Mouse (Mus musculus) activated CD4-positive, CD25-positive, alpha-beta regulatory T cell, adult 4 months (primary cell): ENCODE results near the gene Lrg1. TPM values are rescaled to one million over a fixed set of nuclear protein-coding genes. Genes with fewer than 3 reads are reported as not detected.

Experiments used
- ATAC-seq: one replicate; pipeline ENCODE4 v1.8.0; 2017
- polyA plus RNA-seq, 2 experiments: library from polyadenylated mRNA; unstranded; fragments of 100-300 nt; shearing (Covaris generic); gene quantifications; one replicate each; pipeline ENCODE4 v1.2.1; 2017

Lrg1 gene
- polyA plus RNA-seq, 2 experiments from 2014 or later: 0.34 TPM; not detected in 1

- no peak for ATAC-seq
These were observed 47.5 kb downstream of the Lrg1 start for GRCm38 (mm10) chr17:56074097-56074826.

- ATAC-seq: no peak
These were observed 49.6 kb downstream of the Lrg1 start for GRCm38 (mm10) chr17:56072243-56072642.

DNA sequence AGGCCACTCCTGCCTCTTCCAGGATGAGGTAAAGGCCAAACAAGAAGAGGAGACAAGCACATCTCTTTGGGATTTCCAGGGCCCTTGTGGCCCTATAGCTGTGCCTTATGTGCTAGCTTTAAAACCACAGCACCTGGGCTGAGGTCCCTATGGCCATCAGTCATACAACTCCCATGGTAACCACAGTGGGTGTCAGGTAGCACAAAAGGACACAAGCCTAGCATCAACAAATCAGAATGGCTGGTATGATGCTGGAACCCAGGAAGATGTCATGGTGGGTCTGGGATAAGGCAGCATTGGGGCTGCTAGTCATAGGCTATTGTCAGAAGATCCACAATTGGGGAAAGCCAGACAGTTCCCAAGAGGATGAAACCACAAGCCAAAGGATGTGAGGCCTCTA, 50.7 kb downstream of the Lrg1 start:
- no peak for ATAC-seq

Other genes starting within 250 kb of the Lrg1 start
- gene Zfp119a, start 243.1 kb downstream of the Lrg1 start, polyA plus RNA-seq: 10 to 100 TPM; 17.3 to 17.8 TPM
- gene Zfp959, start 229.9 kb downstream of the Lrg1 start, polyA plus RNA-seq: 10 to 100 TPM; 28.5 to 36.9 TPM
- gene Zfp119b, start 172.5 kb downstream of the Lrg1 start, polyA plus RNA-seq: 10 to 100 TPM; 17.2 to 17.4 TPM
- gene Ebi3, start 169.4 kb downstream of the Lrg1 start, polyA plus RNA-seq: 10 to 100 TPM; 52.7 to 95.2 TPM
- 10 to 100 TPM; 26.9 to 30.2 TPM for gene Yju2, start 162.9 kb downstream of the Lrg1 start, polyA plus RNA-seq
- gene Shd, start 151.5 kb downstream of the Lrg1 start, polyA plus RNA-seq: not detected
- gene Fsd1, start 135.5 kb downstream of the Lrg1 start, polyA plus RNA-seq: not detected
- under 1 TPM in 1 of 2 experiments, not detected in 1; 0.54 TPM for gene Stap2, start 116.4 kb downstream of the Lrg1 start, polyA plus RNA-seq
- 10 to 100 TPM; 22.9 to 23.8 TPM for gene Mpnd, start 116.3 kb downstream of the Lrg1 start, polyA plus RNA-seq
- 100 to 1,000 TPM in 1 of 2 experiments, 10 to 100 TPM in 1; 84.9 to 114 TPM for gene Sh3gl1, start 85.4 kb downstream of the Lrg1 start, polyA plus RNA-seq
- gene Chaf1a, start 81.6 kb downstream of the Lrg1 start, polyA plus RNA-seq: 1 to 10 TPM; 1.0 to 1.6 TPM
- gene Ubxn6, start 47.0 kb downstream of the Lrg1 start, polyA plus RNA-seq: 10 to 100 TPM; 33.8 to 42.1 TPM
- gene Hdgfl2, start 42.4 kb downstream of the Lrg1 start, polyA plus RNA-seq: 10 to 100 TPM; 35.7 to 44.6 TPM
- under 1 TPM in 1 of 2 experiments, not detected in 1; 0.15 TPM for gene Plin4, start 12.2 kb downstream of the Lrg1 start, polyA plus RNA-seq
- gene Plin5, start 4.4 kb downstream of the Lrg1 start, polyA plus RNA-seq: not detected
- gene Sema6b, start 18.3 kb upstream of the Lrg1 start, polyA plus RNA-seq: not detected
- gene Tnfaip8l1, start 40.5 kb upstream of the Lrg1 start, polyA plus RNA-seq: 10 to 100 TPM; 34.9 to 38.7 TPM
- 10 to 100 TPM; 57.3 to 59.9 TPM for gene Mydgf, start 61.9 kb upstream of the Lrg1 start, polyA plus RNA-seq
- 10 to 100 TPM; 11.5 to 16.9 TPM for gene Dpp9, start 96.9 kb upstream of the Lrg1 start, polyA plus RNA-seq
- 1 to 10 TPM; 4.5 to 5.8 TPM for gene Fem1a, start 134.8 kb upstream of the Lrg1 start, polyA plus RNA-seq
- 10 to 100 TPM in 1 of 2 experiments, 1 to 10 TPM in 1; 6.4 to 11.3 TPM for gene Ticam1, start 154.8 kb upstream of the Lrg1 start, polyA plus RNA-seq
- 10 to 100 TPM; 22.5 to 40.9 TPM for gene Plin3, start 170.9 kb upstream of the Lrg1 start, polyA plus RNA-seq
- gene Arrdc5, start 178.3 kb upstream of the Lrg1 start, polyA plus RNA-seq: not detected
- 10 to 100 TPM; 19.4 to 33.7 TPM for gene Uhrf1, start 181.3 kb upstream of the Lrg1 start, polyA plus RNA-seq
- 1 to 10 TPM; 6.4 to 6.8 TPM for gene Kdm4b, start 204.1 kb upstream of the Lrg1 start, polyA plus RNA-seq